Mouse (Mus musculus) embryo, embryonic 9.5 days (tissue): ENCODE results near the gene Mt4.

Source experiments
- DNase-seq: peaks from one replicate; pipeline ENCODE4 v3.0.0-alpha.2; 2017; ENCODE audit errors: extremely low spot score

The Mt4 gene

GRCm38 (mm10) chr8:94178857-94179712 is 42.1 kb downstream of the Mt4 start, which contains the start of gene Mt1:
Gene Mt1, plus strand, starts transcription at chr8:94179082.
- DNase-seq = peak; percentile 70

- peak; percentile 42 for DNase-seq
Observed at GRCm38 (mm10) chr8:94179713-94180560, 42.9 kb downstream of the Mt4 start.

- DNase-seq = no peak
Observed at GRCm38 (mm10) chr8:94180561-94180908, 43.5 kb downstream of the Mt4 start.

- DNase-seq = no peak
Observed at GRCm38 (mm10) chr8:94182055-94182929, 45.3 kb downstream of the Mt4 start.

GRCm38 (mm10) chr8:94183117-94183516 is 46.1 kb downstream of the Mt4 start:
- DNase-seq = peak; percentile 78

GRCm38 (mm10) chr8:94184357-94184843 is 47.4 kb downstream of the Mt4 start:
- no peak for DNase-seq

- DNase-seq = no peak
Observed at GRCm38 (mm10) chr8:94185791-94186190, 48.8 kb downstream of the Mt4 start.

- DNase-seq = peak; percentile 70
Observed at GRCm38 (mm10) chr8:94186542-94186941, 49.5 kb downstream of the Mt4 start.

GRCm38 (mm10) chr8:94187290-94188002 is 50.4 kb downstream of the Mt4 start:
- peak; percentile 29 for DNase-seq
